Mouse (Mus musculus) testis, adult 2 months (tissue): Measurements from ENCODE around the gene Trim38.

Source experiments
- CTCF ChIP-seq: fragments of 200-500 bp; IDR thresholded peaks from 2 replicates; pipeline ENCODE4 v1.5.1; 2012; ENCODE audit warnings: low read depth, mild to moderate bottlenecking, inconsistent platforms, low read length, moderate library complexity; ENCODE audit not compliant: control insufficient read depth, insufficient read depth, insufficient replicate concordance
- POLR2A ChIP-seq: fragments of 200-500 bp; IDR thresholded peaks from 2 replicates; pipeline ENCODE4 v1.6.1; 2012; ENCODE audit warnings: low read depth, mild to moderate bottlenecking, inconsistent platforms, low read length, moderate library complexity; ENCODE audit not compliant: control insufficient read depth

DNA sequence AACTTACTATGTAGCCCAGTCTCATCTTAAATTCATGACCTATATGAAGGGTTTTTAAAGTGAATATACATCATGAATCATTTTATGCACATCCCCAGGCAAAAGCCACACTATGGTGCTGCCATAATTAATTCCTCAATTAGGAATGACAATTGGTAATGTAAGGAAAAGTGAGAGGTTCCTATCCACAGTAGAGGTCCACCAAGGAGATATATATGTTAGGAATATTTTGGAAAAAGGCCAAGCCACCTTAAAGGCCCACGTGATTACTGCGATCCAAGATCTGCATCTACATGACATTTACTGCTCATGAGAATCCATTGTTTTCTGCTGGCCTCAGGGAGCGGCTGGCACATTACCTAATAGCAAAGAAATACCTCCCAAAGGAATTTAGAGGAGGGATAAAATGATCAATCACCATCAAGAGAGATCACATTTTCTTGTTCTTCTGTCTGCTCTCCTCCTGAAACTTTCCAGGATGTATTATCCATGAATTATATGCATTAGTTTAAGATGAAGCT is 10.4 kb upstream of the Trim38 start:
- no peak for TF ChIP-seq CTCF
- no peak for TF ChIP-seq POLR2A
